Mouse (Mus musculus) mouse trophoblast stem cell (cell line): Measurements from ENCODE around the gene Vmn1r86.
"Not testable (repeated sequence)": the region's sequence is repeated elsewhere in the genome, so short reads cannot be mapped to it uniquely, and the experiment has no call there.

Experiments used
- in situ Hi-C, 2 experiments: fragments of 300-500 bp; cut with MseI, MboI; formaldehyde crosslinking; loops; 2 replicates in 1 of 2; 3 replicates in 1 of 2; pipeline ENCODE4 v1.15.1; 2025

Vmn1r86 gene

DNA sequence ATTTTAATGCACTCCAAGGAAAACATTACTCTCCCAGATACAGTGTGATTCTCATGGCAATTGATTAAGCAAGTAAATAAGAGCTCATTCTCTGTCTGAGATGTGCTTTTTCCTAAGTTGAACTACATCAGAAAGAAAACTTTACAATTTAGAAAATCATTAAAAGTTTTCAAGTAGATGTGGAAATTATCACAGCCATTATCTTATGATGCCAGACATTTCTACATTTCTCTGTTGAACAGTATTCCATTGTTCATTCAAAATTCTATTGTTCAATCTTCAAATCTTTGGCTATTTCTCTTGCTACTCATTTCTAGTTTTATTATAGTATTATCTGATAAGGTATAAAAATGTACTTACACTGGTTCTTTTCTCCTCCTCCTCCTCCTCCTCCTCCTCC lies at the start of gene Vmn1r86:
TSS of gene Vmn1r86 (minus strand) at position 101 of the 400 bp plus-strand sequence.
- in situ Hi-C loops: no loop called here

- in situ Hi-C loops: no loop called here
Observed at GRCm38 (mm10) chr7:13159268-13159667, 39.6 kb upstream of the Vmn1r86 start, which contains the start of gene Vmn1r88. Vmn1r88 (plus strand) TSS chr7:13159568.

GRCm38 (mm10) chr7:13140057-13140456 lies 20.3 kb upstream of the Vmn1r86 start, which contains the start of gene Vmn1r87:
Vmn1r87 (minus strand) TSS chr7:13140157.
- in situ Hi-C loops: no loop called here

DNA sequence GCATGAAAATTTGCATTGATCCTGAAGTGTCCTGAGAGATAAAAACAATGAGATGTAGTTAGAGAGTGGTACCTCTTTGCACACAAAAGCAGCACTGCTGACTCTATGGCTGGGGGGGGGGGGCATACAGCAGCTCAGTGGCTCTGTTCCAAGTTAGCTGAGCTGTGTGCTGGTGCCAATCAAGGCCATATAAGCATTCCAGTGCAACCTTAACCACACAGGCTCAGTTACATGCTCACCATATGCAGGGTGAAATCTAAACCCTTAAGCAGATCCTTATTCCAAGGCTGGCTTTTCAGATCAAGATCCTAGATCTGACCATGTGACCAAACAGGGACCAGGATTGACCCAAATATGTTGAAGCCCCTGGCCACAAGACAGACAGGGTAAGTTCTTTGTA lies 17.6 kb upstream of the Vmn1r86 start:
- in situ Hi-C loops: no loop called here

GRCm38 (mm10) chr7:13131856-13132255 lies 12.1 kb upstream of the Vmn1r86 start:
- in situ Hi-C loops: no loop called here

DNA sequence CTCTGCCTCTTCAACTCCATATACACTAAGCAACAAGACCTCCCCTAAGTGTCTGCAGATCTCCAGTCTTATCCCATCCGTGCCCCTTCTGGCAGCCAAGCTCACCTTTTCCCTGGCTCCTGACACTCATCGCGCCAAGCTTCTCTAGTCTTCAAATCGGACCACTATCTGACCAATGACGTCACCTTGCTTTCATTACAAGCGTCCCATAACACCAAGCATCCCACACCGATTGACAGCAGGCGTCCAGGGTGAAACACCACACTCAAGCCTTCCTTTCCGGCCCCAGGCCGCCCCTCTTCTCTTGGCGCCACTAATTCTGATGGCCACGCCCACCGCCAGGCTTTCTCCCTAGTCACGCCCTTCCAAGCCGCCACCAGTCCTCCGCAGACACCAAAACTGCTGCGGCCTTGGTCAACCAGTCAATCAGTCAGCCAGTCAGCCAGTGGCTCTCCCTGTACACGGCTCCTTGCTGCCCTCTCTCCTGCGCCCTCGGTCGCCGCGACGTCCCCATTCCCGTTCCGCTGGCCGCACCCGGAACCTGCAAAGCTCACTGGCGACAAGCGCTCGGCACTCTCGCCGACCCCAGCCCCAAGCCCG lies 3.9 kb upstream of the Vmn1r86 start:
- in situ Hi-C loops: not testable (repeated sequence)

DNA sequence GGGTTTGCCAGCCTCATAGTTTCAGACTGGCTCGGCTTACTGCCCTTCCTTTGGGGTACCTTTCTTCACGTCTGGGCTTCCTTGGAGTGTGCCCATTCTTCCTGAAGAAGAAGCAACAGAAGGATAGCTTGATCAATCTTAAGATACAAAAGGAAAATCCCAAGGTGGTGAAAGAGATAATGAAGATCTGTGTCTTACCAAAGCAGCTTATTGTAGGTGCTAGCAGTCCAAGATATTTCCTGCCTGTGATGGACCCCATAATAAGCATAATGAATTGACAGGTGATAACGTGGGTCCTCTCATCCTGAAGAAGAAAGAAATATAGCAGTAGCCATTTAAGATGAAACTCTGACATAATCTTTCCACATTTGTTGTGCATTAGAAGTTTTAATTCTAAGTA lies 24.6 kb downstream of the Vmn1r86 start, which contains the start of gene Vmn1r85:
TSS of gene Vmn1r85 (minus strand) at position 101 of the 400 bp plus-strand sequence.
- in situ Hi-C loops: no loop called here

DNA sequence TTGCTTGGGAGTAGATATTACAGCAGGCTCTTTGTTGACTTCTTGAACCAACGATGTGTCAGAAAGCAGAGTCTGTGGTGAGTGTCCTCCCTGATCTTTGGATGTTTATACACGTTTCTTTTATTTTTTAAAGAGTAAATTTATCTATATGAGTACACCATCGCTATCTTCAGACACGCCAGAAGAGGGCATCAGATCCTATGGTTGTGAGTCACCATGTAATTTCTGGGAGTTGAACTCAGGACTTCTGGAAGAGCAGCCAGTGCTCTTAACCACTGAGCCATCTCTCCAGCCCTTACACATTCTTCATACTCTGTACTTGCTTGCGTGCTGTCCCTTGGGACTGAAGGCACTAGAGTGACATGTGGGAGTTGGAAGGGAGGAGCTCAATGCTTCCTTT lies 47.4 kb downstream of the Vmn1r86 start:
- in situ Hi-C loops: loop anchor here (5.0 to 25.0 kb wide), 3 partner anchors 213 to 445 kb away; no protein-coding TSS in a partner anchor

GRCm38 (mm10) chr7:13063399-13063798 lies 56.3 kb downstream of the Vmn1r86 start:
- in situ Hi-C loops: loop anchor here in 1 of 2 experiments (25.0 kb wide), 1 partner anchor 449 kb away; no protein-coding TSS in a partner anchor

DNA sequence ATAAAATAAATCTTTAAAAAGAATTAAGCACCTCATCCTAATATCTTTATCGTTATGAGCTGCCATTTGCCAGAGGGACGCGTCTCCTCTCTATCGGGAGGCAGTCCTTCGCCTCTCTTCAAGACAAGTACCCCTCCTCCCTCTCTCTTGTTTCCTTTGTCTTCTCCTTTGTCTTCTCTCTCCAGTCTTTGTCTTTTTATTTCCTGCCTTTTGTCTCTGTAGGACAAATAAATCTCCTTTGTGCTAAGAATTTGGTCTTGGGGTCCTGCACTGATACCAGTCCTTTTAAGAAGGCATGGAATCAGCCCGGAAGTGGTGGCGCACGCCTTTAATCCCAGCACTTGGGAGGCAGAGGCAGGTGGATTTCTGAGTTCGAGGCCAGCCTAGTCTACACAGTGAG lies 60.2 kb downstream of the Vmn1r86 start:
- in situ Hi-C loops: loop anchor here in 1 of 2 experiments (25.0 kb wide), 1 partner anchor 453 kb away; no protein-coding TSS in a partner anchor

DNA sequence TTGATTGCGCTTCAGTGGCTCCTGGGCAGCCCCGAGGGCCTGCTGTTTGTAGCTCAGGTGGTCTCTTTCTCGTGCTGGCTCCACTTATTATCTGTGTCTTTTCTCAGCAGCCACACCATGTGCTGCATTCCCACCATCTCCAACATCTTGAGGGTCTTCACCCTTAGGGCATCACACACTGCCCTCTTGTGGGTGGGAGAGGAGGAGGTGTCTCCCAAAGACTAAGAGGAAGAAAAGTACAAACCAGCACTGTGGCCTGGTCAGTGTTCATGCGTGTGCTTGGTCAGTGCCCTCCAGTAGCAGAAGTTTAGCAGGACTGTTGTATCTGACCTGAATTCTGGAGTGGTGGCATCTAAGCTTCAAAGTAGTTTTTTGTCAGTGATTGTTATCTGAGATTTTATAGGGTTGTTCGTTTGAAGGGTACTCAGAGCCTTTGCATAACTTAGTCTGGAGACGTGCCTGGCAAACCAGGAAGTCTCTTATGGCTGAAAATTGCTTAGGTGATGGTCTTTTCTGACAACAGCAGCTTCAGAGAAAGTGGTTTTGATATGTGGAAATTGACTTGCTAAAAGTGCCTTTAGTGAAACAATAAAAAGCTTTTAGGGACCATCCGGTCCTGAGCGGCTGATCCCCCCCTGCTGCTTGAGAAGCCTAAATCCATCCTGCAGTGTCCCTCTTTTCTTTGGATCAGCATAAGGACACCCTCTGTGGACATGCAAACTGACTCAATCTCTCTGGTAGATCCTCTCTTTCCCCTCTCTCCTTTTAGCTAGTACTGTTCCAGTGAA lies 62.6 kb downstream of the Vmn1r86 start:
- in situ Hi-C loops: loop anchor here in 1 of 2 experiments (25.0 kb wide), 1 partner anchor 455 kb away; no protein-coding TSS in a partner anchor

GRCm38 (mm10) chr7:13054287-13055010 lies 65.3 kb downstream of the Vmn1r86 start, which contains the start of gene Mzf1:
Mzf1 (minus strand) TSS chr7:13054764.
- in situ Hi-C loops: loop anchor here in 1 of 2 experiments (25.0 kb wide), 1 partner anchor 458 kb away; no protein-coding TSS in a partner anchor

DNA sequence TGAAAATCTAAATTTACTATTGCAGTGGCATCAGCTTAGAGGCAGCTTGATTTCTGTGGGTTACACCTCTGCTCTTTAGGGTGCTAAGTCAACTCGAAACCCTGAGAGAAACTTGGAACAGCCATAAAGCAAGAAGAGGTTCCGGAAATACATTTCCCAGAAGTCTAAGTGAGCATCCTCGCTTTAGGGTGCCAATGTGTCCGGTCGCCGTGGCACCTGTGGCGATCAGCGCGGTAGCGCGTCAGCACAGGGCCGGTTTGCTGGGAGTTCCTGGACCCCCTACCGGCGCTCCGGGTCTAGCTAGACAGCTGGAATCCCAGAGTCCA lies 65.8 kb downstream of the Vmn1r86 start:
- in situ Hi-C loops: loop anchor here in 1 of 2 experiments (25.0 kb wide), 1 partner anchor 458 kb away; no protein-coding TSS in a partner anchor

DNA sequence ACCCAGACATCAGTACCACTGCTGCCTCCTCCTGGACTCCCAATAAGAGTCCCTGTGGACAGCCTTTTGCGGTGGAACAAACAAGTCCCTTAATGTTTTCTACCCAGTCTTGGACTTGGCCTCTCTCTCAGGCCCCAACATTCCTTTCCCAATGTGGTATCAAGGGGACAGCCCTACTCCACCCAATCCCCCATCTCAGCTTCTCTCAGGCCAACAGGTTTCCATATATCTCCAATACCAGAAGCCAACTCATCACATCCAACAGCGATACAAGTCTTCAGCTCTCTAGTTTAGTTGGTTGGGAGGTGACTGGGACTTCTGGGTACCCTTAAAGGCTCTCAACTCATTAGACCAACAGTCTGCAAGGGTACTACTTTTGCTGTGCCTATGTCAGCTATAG lies 66.2 kb downstream of the Vmn1r86 start:
- in situ Hi-C loops: loop anchor here in 1 of 2 experiments (25.0 kb wide), 1 partner anchor 459 kb away; no protein-coding TSS in a partner anchor

DNA sequence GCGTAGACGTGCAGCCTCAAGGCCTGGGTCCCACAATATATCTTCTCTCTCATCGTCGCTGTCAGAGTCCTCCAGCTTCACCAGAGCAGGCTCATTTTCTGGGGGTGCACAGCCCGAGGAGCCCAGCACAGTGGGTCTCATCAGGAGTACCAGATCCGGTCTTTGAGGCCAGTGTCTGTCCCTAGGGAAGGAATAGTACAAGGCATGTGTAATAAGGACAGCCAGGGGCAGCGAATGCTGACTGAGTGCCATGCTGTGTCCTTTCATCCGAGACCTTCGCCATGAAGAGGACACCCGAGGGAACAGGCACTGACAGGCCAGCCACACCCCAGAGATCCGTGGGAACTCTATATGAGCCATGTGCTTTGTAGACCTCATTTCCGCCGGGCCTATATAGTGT lies 66.7 kb downstream of the Vmn1r86 start:
- in situ Hi-C loops: loop anchor here in 1 of 2 experiments (25.0 kb wide), 1 partner anchor 459 kb away; no protein-coding TSS in a partner anchor
